Mouse (Mus musculus): ENCODE results near the gene Gmfg. TPM values are rescaled to one million over a fixed set of nuclear protein-coding genes. Genes with fewer than 3 reads are reported as not detected.

Gmfg gene
- total RNA-seq, 2 experiments from 2014 or later = 4.2 to 4.3 TPM

DNA sequence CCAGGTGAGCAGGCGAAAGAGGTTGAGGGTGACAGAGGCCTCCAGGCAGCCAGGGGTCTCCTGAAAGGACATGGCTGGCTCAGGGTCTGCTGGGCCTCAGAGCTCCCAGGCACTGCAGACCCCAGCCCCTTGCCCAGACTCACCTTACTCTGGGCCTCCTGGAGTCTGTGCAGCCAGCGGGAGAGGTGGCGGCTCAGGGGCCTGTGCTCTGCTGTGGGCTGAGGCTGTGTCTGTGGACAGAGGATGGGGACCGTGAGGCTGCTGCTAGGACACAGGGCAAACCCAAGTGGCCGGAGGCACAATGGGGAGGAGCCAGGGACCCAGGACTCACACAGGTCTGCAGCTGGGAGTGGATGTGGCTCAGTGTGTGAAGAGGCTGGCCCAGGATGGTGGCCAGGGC, 40.1 kb downstream of the Gmfg start:
- no peak for DNase-seq (ENCODE audit: low spot score in 2 of 2)

DNA sequence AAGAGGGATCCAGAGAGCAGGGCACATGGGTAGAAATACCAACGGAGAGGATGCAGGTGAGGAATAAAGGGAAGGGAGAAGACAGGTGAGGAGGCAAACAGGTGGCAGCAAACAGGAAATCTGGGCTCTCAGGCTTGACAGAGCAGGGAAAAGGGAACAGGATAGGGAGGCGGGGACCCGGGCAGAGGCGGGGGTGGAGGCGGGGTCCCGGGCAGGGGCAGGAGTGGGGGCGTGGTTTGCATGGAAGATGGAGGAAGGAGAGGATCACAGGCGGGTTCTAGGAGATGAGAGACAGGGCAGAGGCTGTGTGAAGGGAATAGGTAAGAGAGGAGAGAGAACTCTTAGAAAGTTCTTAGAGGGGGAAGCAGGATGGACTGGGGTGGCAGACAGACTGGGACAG, 41.6 kb downstream of the Gmfg start:
- DNase-seq (ENCODE audit: low spot score in 2 of 2) = no peak

DNA sequence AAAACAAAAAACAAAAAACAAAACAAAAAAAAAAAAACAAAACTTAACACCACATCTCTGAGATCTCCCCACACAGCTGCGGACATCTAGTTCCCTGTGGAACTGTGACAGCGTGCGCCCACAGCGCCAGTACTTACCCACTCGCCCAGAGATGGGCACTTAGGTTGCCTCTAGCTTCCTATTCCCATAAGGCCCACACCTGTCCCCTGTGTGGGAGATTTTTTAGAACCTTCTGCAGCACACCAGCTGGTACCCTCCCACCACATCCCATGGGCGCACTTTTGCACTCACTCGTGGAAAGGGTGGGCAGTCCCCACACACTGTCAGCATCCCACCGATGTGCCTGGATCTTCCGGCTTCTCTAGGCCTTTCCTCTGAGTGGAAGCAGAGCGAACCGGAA, 45.6 kb downstream of the Gmfg start:
- DNase-seq (ENCODE audit: low spot score in 2 of 2) = no peak

DNA sequence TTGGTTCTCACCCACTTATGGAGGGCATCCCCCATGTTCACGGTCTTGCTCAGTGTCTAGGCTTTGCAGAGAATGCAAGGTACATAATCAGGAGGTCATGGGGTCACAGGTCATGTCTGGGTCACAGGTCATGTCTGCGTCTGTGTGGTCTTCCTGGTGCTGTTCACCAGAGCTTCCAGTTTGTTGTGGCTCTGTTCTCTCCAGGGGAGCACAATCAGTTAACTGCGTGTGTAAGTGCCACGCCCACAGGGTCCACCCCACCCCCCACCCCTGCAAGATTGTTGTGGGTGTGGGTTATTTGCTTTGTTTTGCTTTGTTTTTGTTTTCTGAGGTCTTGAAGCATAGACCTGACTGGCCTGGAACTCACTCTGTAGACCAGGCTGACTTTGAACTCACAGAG, 46.9 kb downstream of the Gmfg start:
- DNase-seq (ENCODE audit: low spot score in 2 of 2) = no peak

DNA sequence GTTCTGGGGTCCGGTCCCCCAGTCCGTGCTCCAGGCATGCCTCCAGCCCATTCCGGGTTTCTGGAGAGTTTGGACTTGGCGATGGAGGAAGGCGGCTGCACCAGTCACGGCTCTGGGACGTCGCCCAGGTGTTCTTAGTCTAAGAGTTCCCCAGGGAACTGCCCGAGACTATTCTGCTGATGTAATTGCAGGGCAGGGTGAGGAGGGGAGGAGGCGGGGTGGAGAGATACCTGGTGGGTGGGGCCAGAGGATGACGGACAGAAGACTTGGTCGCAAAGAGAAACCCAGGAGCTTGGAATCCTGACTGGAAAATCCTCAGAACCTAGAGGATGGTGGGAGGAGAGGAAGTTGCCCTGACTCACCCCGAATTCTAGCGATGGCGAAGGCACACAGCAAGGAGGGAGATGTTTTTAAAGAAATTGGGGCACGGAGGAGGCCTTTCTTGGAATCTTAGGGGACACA, 50.8 kb downstream of the Gmfg start:
- DNase-seq (ENCODE audit: low spot score in 2 of 2) = no peak

DNA sequence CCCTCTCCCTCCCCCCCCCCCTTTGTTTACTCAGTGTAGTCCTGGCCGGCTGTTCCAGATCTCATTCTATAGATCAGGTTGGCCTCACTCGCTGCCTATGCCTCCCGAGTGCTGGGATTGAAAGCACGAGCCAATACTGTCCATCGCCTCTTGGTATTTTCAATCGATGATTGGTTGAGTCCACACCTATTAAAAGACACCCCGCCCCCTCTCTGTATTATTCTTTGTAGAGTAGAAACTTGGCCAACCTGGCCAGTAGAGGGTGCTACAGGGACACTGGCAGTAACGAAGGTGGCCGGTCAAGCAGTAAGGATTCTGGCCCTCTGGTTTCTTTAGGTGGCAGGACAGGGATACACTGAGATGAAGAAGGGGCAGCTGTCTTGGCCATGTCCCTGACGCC, 53.2 kb downstream of the Gmfg start:
- peak in 1 of 2 experiments; percentile 34 for DNase-seq (ENCODE audit: low spot score in 2 of 2)

DNA sequence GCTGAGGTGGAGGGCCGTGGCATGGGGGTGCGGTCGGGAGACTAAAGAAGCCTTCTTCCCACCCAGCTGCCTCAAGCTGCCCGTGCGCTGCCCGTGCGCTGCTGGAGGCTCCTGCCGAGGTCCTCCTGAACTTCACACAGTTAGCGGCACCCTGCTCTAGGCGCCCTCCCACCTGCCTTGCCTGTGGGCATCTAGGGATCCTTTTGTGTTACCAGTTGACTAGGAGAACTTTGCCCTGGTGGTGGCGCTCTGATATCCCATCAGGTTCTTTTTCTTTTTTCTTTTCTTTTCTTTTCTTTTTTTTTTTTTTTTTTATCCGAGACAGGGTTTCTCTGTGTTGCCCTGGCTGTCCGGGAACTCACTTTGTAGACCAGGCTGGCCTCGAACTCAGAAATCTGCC, 53.7 kb downstream of the Gmfg start:
- DNase-seq (ENCODE audit: low spot score in 2 of 2) = no peak

DNA sequence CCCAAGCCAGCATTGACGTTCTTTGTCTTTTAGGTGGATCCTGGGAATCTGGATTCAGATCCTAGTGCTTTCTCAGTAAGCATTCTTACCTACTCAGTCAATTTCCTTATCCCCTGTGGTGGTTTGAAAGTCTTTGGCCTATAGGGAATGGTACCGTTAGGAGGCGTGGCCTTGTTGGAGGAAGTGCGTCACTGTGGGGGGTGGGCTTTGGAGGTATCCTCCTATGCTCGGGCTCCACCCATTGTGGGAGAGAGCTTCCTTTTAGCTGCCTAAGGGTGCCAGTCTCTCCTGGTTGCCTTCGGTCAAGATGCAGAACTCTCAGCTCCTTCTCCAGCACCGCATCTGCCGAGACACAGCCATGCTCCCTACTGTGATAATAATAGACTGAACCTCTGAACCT, 55.1 kb downstream of the Gmfg start:
- DNase-seq (ENCODE audit: low spot score in 2 of 2) = no peak

DNA sequence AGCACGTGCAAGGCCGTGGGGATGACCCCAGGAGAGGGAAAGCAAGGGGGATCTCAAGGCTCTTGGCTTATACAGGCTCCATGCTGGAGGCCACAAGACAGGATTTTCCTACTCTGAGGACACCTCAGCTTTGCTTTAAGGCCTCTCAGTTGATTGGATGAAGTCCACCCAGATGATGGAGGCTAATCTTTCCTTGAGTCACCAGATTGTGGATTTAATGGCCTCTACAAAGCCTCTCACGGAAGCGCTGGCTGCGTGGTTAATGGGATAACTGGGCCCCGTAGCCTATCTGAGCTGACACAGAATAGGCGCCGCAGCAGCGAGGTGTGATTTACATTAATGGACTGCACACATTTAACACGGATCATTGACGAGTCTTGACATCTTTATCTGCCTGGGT, 58.2 kb downstream of the Gmfg start:
- no peak for DNase-seq (ENCODE audit: low spot score in 2 of 2)

Other genes with a start within 250 kb of the Gmfg start
- gene Eid2, start 169.6 kb upstream of the Gmfg start, total RNA-seq (2021) = 10 to 100 TPM; 67.3 to 68.9 TPM
- 10 to 100 TPM; 41.8 to 43.2 TPM for gene Eid2b, start 159.7 kb upstream of the Gmfg start, total RNA-seq (2021)
- 1 to 10 TPM; 1.4 to 4.2 TPM for gene Selenov, start 146.3 kb upstream of the Gmfg start, total RNA-seq (2021)
- 1 to 10 TPM; 6.5 to 8.9 TPM for gene Dll3, start 135.2 kb upstream of the Gmfg start, total RNA-seq (2021)
- gene Timm50, start 125.4 kb upstream of the Gmfg start, total RNA-seq (2021) = 10 to 100 TPM; 49.2 to 49.6 TPM
- gene Supt5, start 98.7 kb upstream of the Gmfg start, total RNA-seq (2021) = 100 to 1,000 TPM; 105 to 109 TPM
- gene Rps16, start 86.8 kb upstream of the Gmfg start, total RNA-seq (2021) = 100 to 1,000 TPM; 563 to 624 TPM
- 10 to 100 TPM; 13.5 to 13.6 TPM for gene Plekhg2, start 64.8 kb upstream of the Gmfg start, total RNA-seq (2021)
- gene Zfp36, start 57.2 kb upstream of the Gmfg start, total RNA-seq (2021) = 1 to 10 TPM; 3.4 to 3.9 TPM
- 10 to 100 TPM; 20.5 to 20.9 TPM for gene Med29, start 44.7 kb upstream of the Gmfg start, total RNA-seq (2021)
- gene Paf1, start 44.5 kb upstream of the Gmfg start, total RNA-seq (2021) = 10 to 100 TPM; 73.3 to 93.0 TPM
- 10 to 100 TPM; 91.8 to 96.1 TPM for gene Lrfn1, start 14.5 kb downstream of the Gmfg start, total RNA-seq (2021)
- gene Ifnl2, start 73.0 kb downstream of the Gmfg start, total RNA-seq (2021) = not detected
- gene Ifnl3, start 85.4 kb downstream of the Gmfg start, total RNA-seq (2021) = not detected
- gene Sycn, start 103.4 kb downstream of the Gmfg start, total RNA-seq (2021) = not detected
- under 1 TPM; 0.42 to 0.46 TPM for gene Nccrp1, start 109.8 kb downstream of the Gmfg start, total RNA-seq (2021)
- gene Samd4b, start 160.7 kb downstream of the Gmfg start, total RNA-seq (2021) = 10 to 100 TPM; 58.4 to 61.9 TPM
- gene Pak4, start 160.7 kb downstream of the Gmfg start, total RNA-seq (2021) = 10 to 100 TPM; 11.7 to 13.0 TPM
- 1 to 10 TPM; 1.5 to 2.1 TPM for gene Acp7, start 193.9 kb downstream of the Gmfg start, total RNA-seq (2021)

All from layer of hippocampus, postnatal 10 days (tissue).